Mouse (Mus musculus) embryonic fibroblast, embryonic 13.5 days (primary cell): Measurements from ENCODE around the gene Mrps34.
A peak's percentile ranks its signal among the peaks of the same experiment; 100 is the strongest.

ENCODE experiments used
- CTCF ChIP-seq: IDR thresholded peaks from 2 replicates; pipeline ENCODE4 v1.5.1; 2011; ENCODE audit warnings: mild to moderate bottlenecking, control low read depth, low read length, moderate library complexity, borderline replicate concordance; ENCODE audit not compliant: insufficient read depth
- POLR2A ChIP-seq: IDR thresholded peaks from 2 replicates; pipeline ENCODE4 v1.6.1; 2011; ENCODE audit warnings: low read depth, mild to moderate bottlenecking, control low read depth, low read length, moderate library complexity

DNA sequence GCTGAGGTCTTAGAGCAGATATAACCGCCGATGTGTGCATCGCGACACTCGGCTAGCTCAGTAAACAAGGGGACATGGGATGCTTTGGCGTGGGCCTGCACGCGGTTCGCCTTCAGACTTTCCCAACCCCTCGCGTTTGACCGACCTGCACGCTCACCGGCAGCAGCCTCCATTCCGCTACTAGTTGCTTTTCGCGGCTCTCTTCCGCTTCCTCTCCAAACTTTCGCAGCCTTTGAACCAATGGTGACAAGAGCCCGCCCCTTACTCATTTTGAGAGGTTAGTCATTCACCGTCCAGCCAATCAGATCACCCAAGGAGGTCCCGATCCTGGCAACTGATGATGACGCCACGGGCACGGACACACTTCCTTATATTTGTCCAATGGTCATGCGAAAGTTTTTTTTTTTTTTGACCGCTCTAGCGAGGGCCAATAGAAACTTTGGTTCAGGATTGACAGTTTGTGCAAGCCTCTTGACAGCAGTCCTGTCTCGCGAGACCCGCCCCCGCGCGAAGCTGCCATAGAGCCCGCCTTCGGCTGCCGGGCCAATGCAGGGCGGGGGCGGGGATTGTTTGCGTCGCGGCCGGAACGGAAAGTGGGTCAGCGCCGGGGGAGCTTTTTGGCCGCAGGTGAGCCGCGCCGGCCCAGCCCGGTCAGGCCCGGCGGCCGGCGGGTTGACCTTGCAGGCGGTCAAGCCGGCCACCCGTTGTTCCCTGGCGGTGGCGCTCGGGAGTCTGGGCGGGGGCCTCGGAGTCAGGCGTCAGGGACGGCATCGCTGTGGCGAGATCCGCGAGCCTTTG lies 8.6 kb upstream of the Mrps34 start, which contains the start of the genes Nubp2 and Spsb3:
- TF ChIP-seq CTCF = no peak
- TF ChIP-seq POLR2A = peak; percentile 85
